Mouse (Mus musculus) bone marrow macrophage, adult 2 months (primary cell): ENCODE results near the gene Tex264.

Experiments
- CTCF ChIP-seq: IDR thresholded peaks from 2 replicates; pipeline ENCODE4 v1.5.1; 2012; ENCODE audit warnings: low read depth, mild to moderate bottlenecking, low read length, moderate library complexity
- POLR2A ChIP-seq: IDR thresholded peaks from 2 replicates; pipeline ENCODE4 v1.6.1; 2012; ENCODE audit warnings: mild to moderate bottlenecking, low read depth, low read length, borderline replicate concordance

GRCm38 (mm10) chr9:106659935-106660334 is 25.8 kb downstream of the Tex264 start:
- no peak for TF ChIP-seq POLR2A
- TF ChIP-seq CTCF: no peak
